Mouse (Mus musculus): ENCODE measurements around the gene Sesn1.

The Sesn1 gene

DNA sequence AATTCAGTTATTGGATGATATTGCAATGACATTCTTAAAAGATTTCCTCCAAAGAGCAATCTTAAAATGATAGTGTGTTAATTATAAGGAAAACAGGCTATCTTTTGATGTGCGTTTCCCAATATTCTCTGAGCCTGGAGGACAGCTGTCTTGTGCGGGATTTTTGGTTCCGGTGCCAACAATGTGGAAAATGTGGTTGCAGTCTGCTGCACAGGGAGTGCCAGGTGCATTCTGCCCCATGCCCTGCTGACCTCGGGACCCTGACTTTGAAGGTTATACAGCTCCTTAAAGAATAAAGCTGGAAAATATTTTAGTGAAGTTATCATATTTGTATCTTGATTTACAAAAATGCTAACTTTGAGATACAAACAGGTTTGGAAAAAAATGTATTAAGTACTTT is 98.2 kb downstream of the Sesn1 start:
- no peak for DNase-seq (ENCODE audit: extremely low read depth, low read depth)

DNA sequence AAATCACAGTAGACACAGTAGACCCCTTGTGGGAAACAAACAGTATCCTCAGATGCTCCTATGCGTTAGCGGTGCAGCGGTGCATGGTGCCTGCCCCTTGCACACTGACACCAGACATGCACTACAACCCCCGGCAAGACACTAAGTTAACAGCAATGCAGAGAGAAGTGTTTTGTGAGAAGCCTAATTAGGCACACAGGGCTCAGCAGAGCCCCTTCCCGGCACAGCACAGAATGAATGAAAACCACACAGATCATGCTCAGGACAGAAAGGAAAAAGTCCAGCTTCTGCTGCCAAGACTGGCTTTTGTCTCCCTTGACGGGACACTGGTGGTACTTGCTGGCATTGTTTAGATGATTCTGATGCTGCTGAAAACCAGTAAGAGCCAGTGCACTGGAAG is 99.2 kb downstream of the Sesn1 start:
- DNase-seq (ENCODE audit: extremely low read depth, low read depth), result no peak

DNA sequence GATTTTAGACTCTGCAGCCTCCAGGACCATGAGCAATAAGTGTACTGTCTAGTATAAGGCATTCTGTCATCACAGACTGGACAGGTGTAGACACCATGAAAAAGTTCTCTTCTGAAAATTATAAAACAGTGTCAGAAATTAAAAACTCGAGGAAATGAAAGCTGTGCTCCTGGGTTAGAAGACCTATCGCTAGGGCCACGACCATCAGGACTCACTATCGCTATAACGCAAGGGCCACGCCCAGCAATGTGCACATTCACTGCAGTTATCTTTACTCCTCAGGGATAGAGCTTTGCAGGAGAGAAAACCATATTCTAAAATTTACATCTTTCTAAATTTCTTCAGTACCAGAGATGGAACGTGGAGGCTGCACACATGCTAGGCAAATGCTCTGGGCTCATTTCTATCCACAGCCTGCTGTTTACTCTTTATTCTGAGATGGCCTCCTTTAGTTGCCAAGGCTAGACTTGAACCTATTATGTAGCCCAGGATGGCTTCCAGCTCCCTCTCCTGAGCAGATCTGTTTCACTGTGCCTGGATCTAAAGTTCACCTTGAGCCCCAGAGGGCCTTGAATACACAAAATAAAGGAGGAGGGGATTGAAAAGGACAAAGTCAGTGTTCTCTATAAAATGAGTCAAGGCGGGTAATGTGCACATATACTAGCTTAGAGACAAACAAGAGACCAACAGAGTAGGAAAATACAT is 102.7 kb downstream of the Sesn1 start:
- DNase-seq (ENCODE audit: extremely low read depth, low read depth), result peak; percentile 82

DNA sequence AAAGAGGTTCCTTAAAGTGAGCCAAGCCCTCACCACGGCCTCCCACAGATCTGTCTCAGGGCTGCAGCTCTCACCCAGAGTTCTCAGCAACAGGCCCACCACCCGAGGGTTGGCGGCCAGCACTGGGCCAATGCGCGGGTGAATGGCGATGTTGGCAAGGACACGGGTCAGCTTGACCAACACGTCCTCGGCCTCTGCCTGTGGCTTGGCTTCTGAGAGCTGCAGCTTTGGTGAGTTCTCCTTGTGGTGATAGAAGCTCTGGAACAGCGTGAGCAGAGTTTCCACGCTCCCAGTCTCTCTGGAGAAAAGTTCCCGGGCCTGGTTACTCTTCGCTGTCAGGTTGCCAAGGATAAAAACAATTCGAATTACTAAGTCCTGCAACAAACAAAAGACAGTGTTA is 117.0 kb downstream of the Sesn1 start:
- DNase-seq (ENCODE audit: extremely low read depth, low read depth), result no peak

DNA sequence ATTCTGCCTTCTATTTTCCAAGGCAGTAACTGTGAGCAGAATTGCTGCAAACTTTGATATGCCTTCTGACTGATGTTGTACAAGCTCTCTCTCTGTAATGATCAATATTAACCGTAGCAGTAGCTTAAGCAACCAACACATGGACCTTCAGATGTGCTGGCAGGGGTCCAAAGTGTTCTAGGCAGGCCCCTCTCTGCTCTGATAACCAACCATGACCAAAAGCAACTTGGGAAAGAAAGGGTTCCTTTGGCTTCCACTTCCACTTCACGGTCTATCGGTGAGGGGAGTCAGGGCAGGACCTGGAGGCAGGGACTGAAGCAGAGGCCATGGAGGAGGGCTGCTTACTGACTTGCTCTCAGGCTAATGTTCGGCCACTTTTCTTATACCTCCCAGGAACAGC is 121.2 kb downstream of the Sesn1 start:
- DNase-seq (ENCODE audit: extremely low read depth, low read depth), result no peak

DNA sequence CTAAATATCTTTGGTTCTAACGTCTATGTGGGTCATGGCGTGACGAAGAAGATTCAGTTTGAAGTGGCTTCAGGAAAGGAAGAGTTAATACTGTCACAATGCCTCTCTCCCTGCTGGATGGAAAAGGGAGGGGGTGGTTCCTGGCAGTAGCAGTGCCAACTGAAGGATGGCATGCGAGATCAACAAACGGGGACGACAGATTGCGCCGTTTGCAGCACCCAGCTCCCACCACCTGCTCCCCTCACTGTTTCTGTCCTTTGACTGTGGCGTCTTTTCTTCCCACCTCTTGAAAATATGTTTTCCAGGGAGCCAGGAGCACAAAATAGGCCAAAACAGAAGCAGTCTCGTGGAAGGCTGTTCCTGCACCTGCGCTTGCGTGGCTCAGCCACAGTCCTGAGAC is 122.2 kb downstream of the Sesn1 start:
- DNase-seq (ENCODE audit: extremely low read depth, low read depth), result no peak

DNA sequence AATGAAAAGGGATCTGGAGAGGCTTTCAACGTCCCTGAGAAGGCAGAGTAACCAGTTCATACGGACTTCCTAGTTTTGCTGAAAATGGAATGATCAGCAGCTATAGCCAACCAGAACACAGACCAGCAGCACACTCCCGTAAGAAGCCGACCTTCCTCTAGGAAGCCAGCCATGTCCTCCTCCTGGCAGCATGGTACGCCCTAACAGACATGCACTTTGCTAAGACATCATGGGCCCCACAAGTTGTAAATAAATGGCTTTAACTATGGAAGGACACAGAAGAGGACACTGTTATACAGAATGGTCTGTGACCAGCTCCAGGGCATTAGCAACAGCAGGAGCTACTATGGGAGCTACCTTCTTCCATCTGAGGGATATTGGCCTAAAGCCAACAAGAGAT is 123.2 kb downstream of the Sesn1 start:
- no peak for DNase-seq (ENCODE audit: extremely low read depth, low read depth)

DNA sequence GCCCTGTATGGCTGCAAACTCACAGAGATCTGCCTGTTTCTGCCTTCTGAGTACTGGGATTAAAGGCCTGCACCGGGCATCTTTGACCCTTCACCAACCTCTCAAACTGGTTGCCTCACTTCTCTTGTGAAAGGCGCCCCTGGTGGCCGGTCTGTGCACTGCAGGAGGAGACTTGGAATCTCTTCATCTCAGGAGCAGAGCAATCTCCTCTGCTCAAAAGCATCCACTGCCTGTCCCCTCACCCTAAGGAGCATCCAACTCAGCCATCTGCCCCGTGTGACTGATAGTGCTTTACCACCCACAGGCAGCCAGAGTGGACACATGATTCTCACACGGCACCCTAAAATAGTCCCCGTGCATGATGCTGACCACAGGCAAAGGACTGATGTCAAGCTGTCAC is 123.8 kb downstream of the Sesn1 start:
- no peak for DNase-seq (ENCODE audit: extremely low read depth, low read depth)

DNA sequence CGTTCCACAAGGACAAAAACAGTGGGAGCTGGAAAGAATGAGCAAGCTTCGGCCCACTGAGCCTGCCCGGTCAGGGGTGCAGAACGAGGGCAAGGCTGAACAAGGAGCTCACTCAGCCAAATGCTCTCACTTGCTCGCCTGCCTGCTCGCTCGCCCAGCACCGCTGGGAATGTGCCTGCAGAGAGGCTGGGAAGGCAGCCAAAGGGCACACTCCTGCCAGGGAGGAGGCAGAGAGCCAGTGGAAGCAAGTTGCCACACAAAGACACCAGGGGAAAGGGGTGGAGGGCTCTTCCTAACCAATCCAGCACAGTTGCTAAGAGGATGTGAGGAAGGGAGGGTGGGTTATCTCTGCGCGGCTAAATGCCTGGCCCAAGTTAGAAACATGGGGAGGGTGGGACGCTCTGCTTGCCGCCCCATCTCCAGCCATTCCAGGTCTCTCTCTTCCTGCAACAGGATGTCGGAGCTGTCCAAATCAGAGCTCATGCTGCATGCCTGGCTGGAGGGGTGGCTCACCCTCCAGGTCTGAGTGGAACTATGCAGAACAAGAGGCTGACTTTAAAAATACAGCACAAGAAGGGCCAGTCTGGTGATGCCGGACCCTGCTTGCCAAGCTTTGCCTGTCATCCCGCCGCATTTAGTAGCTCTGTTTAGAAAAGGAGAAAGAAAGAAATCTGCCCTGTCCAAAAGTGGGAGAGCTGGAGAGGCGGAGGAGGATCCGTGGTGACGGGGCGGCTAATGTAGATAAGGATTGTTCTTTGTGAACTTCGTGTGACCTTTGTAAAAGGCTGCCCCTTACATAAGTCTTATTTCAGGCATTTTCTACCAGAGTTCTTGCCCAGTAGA is 125.1 kb downstream of the Sesn1 start:
- DNase-seq (ENCODE audit: extremely low read depth, low read depth), result no peak

DNA sequence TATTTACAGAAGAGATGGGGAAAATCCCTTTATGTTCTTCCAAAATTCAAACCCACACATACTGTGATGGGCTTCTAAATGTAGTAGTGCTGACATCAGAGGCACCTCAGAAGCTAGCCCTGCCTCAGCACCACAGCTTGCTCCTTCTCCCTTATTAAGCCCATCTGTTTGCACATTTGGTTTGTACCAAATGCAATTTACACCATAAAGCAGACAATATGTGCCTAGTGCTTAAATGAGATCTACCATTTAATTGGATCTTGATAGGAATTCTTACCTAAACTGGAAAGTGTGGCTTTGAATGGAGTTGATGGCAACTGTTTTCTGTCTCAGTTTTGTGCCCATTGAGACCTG is 125.7 kb downstream of the Sesn1 start:
- no peak for DNase-seq (ENCODE audit: extremely low read depth, low read depth)

DNA sequence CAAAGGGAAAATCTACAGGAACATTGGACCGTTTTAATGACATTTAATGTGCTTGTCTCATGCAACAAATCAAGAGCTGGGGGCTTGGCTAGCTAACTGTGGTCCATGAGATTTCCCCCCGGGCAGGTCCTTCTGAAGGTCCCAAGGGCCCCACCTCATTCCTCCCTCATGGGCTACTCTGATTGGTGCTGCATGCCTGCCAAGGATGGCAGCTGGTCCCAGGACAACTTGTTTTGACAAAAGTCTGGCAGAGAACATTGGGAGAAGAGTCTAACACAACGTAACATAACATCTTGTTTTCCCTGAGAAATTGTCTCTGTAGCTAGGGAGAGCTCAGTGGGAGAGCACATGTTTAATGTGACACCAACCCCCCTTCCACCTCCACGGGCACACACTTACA is 126.4 kb downstream of the Sesn1 start:
- DNase-seq (ENCODE audit: extremely low read depth, low read depth), result no peak

DNA sequence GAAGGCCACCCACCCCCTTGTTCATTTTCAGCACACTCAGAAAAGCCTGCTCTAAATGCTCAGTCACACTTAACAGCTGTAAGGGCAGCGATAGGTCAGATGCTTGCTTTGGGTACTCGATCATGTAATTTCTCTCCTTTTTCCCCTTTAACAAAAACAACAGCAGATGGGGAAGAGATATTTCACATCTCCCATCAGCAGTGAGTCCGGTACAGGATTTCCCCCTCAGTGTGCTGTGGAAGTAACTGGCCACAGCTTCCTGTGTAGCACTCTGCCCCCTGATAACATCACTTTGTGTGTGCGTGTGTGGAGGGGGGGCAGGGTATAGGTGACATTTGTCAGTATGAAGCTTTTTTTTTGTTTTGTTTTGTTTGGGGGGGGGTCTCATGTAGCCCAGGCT is 127.4 kb downstream of the Sesn1 start:
- no peak for DNase-seq (ENCODE audit: extremely low read depth, low read depth)

DNA sequence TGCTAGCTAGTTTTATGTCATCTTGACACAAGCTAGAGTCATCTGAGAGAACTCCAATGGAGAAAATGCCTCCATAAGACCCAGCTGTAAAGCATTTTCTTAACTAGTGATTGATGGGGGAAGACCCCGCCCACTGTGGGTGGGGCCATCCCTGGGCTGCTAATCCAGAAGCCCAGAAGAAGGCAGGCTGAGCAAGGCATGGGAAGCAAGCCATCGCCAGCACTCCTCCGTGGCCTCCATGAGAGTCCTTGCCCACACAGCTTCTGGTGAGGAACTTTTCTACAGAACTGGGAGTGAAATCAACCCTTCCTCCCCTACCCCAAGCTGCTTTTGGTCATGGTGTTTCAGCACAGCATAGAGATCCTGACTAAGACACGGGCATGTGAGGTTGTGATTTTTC is 129.4 kb downstream of the Sesn1 start:
- DNase-seq (ENCODE audit: extremely low read depth, low read depth), result no peak

DNA sequence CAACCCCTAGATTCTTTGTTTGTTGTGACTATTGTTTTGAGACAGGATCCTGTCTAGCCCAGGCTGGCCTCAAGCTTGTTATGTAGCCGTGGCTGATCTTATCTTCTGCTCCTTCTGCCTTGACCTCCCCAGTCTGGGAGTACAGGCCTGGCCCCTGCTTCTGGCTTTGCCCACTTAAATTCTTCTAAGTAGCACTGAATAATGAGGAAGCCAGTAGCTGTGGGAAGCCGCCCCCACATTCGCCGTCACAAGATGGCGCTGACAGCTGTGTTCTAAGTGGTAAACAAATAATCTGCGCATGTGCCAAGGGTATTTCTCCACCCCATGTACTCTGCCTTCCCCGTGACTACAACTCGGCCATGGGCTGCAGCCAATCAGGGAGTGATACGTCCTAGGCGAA is 142.6 kb downstream of the Sesn1 start:
- DNase-seq (ENCODE audit: extremely low read depth, low read depth), result peak; percentile 73

DNA sequence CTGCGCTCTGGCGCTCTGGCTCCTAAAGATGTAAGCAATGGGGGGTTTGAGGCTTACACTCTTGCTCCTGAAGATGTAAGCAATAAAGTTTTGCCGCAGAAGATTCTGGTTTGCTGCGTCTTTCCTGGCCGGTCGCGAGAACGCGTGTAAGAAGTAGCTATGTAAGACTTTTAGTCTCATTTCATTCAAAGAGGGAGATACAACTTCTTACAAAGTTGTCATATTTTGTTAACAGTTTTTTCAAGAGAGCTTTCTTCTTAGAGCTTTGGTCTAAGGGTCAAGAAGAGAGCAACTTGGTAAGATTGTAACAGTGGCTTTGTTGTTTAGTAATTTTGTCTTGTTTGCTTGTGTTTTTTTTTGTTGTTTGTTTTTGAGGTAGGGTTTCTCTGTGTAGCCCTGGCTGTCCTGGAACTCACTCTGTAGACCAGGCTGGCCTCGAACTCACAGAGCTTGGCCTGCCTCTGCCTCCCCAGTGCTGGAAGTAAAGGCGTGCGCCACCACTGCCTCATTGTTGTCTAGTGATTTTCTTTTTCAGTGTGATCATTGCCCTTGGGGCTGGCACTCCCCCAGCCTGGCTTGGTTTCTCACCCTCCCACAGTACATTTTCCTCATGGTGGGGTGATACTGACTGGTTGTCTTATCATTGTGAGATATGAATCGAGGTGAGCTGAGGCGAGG is 143.3 kb downstream of the Sesn1 start:
- DNase-seq (ENCODE audit: extremely low read depth, low read depth), result no peak

DNA sequence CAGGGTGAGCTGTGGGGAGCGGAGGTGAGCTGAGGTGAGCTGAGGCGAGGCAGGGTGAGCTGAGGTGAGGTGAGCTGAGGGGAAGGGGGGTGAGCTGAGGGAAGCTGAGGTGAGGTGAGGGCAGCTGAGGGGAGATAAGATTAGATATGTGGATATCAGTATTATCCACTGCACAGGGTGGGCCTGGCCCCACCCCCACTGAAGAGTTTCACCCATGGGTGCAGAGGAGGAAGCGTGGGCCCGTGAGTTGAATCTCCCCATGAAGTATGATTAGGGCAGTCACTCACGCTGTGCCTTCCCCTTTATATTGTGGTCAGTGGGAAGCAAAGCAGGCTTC is 143.8 kb downstream of the Sesn1 start:
- peak; percentile 24 for DNase-seq (ENCODE audit: extremely low read depth, low read depth)

DNA sequence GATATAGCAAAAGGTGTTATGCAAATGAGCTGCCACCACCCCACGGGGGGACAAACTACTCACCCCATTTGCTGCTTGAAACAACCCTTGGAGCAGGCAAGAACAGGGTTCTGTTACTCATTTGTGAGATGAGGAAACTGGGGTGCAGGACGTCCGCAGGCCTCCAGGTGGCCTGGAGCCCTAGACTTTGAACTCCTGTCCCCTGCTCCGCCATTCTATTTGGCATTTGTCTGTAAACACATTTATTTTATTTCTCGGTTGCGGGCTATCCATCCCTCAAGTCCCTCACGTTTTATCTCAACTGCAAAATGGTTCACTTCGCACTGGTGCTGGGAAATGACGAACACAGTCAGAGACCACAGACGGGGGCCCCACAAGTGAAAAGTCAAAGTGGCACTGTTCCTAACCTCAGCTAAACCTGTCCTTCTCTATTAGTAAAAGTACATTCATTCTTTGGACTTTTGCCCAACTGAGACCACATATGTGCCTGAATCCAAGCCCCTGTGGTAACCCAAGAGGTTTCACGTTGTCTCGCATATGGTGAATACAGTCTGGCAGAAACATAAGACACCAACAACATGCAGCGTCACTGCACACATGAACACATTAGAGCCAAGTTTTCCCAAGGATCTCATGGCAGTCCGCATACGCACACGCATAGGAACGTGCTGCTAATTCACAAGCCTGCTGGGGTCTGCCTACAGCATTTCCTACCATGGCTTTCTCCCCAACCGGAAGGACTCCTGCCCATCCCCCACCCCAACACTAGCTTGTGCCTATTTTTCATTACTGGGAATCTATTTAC is 147.9 kb downstream of the Sesn1 start:
- DNase-seq (ENCODE audit: extremely low read depth, low read depth), result no peak
